Mouse (Mus musculus): Measurements from ENCODE around the gene Gm49321.

The Gm49321 gene

DNA sequence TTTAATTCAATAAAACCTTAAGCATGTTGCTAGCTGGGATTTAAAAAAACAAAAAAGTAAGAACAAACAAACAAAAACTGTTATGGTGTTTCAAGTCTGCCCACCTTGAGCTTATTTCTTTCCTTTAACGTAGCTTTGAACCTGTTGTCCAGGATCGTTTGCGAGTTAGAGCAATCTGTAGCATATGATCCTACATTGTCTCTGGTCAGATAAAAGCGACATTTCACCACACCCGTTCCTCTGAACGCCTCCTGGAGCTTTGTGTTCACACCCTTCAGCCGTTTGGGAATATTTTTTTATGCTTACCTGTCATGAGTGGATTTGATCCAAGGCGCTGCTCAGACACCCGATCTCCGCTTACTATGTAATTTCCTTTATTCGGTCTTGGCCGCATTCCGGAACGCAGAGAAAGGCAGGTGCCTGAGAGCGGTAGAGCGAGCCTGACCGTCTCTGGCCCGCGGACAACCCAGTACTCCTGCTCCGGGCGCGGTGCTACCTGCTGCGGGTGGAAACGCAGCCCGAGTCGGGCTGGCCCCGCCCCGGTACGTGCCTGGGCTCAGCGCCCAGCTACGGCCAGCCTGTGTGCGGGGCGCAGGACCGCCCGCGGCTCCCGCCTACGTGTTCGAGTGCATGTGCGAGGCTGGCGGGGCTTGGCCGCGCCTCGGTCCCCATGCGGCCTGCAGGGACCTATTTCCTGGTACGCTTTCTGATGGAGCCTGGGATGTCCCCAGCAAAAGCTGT lies 12.0 kb downstream of the Gm49321 start:
- DNase-seq (ENCODE audit: extremely low spot score) = peak; percentile 59

DNA sequence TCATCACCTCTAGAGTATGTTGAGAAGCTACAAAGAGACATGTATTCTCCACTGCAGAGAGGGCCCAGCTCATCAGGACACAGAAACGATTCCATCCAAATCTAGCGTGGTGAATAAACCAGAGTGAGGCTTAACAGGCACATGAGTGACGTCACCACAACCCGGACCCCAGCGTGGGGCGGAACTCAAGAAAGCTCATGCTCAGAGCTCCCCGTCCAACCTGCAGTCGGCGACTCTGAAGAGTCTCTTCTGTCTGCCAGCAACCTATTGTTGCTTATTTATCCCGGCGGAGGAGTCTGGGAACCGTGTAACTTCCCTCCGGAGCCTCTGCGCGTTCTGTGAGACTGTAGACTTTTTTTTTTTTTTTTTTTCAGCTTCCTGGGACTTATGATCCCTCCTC lies 15.4 kb downstream of the Gm49321 start:
- peak; percentile 45 for DNase-seq (ENCODE audit: extremely low spot score)

DNA sequence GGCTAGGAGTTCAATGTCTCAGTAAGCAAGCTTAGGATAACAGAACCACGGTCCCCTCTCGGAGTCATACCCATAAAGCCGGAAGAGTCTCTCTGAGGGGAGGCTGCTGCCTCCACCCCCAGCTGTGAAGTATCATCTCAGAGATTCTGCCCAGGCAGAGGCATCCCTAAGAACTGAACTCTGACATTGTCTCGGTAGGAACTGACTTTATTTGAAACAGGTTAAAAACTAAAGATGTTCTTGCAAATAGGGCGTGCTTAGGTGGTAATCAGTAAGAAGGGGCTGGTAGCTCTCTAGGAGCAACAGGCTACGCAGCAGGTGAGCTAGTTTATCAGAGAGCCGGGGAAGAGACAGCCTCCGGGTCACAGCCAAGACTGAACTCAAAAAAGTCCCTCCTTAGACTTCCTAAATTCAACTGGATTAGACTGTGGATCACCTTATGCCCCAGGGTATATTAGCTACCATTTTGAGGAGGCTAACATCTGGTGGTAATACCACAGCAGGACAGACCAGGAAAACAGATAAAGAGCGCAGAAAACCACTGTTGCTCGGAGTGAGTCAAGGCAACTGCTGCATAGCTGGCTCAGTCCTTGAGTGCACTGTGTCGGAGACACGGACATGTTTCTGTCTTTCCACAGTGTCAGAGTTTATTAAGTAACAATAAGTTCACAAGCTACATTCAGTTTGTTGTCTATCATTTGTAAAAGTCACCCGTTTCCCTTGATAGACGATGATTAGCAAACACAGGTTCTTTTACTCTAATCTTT lies 16.1 kb downstream of the Gm49321 start:
- peak; percentile 24 for DNase-seq (ENCODE audit: extremely low spot score)

DNA sequence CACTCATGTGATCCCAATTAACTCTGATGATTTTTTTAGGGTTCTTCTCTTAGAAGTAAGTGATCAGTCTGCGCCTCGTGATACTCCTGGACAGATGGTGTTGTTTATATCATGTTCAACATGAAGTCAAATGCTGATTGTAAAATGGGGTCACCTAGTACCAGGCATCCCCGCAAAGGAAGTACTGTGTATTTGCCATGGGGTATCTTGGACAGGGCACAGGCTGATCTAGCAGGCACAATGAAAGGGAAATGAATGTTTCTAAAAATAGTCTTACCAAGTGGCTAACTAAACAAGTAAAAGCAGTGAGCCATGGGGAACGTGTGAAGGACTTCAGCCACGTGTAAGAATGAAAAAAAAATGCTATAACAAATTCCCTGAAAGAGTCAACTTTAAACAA lies 17.3 kb downstream of the Gm49321 start:
- no peak for DNase-seq (ENCODE audit: extremely low spot score)

DNA sequence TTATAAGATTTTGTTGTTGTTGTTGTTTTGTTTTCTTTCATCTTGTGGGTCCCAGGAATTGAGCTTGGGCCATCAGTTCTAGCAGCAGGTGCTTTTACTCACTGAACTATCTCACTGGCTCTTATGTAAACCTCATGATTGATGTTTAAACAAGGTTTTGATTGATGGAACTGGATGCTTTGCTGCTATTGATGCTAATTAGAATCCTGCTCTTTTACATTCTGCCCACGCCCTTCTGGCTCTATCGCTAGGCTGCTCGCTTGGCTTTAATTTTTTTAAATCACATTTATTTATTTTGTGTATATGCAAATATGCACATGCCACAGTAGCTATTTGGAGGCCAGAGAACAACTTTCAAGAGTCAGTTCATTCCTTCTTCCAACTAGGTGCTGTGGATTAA lies 20.2 kb downstream of the Gm49321 start:
- DNase-seq (ENCODE audit: extremely low spot score) = no peak

DNA sequence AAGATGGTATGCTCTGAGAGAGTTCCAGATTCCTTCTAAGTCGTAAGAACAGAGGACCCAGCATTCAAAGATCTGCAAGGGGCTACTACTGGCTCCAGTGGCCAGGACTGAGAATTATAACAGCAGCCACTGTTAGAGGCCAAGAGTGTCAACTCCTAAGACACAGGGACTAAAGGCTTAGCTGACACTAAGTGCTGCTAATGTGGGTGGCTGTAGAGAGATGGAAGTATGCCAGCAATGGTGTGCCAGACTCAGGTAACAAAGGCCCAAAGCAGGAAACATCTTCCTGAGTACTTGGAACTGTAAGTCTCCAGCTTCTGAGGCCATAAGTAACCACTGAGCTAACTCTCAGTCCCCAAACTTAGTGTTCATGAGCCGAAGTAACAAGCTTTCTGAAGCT lies 21.4 kb downstream of the Gm49321 start:
- DNase-seq (ENCODE audit: extremely low spot score) = no peak

DNA sequence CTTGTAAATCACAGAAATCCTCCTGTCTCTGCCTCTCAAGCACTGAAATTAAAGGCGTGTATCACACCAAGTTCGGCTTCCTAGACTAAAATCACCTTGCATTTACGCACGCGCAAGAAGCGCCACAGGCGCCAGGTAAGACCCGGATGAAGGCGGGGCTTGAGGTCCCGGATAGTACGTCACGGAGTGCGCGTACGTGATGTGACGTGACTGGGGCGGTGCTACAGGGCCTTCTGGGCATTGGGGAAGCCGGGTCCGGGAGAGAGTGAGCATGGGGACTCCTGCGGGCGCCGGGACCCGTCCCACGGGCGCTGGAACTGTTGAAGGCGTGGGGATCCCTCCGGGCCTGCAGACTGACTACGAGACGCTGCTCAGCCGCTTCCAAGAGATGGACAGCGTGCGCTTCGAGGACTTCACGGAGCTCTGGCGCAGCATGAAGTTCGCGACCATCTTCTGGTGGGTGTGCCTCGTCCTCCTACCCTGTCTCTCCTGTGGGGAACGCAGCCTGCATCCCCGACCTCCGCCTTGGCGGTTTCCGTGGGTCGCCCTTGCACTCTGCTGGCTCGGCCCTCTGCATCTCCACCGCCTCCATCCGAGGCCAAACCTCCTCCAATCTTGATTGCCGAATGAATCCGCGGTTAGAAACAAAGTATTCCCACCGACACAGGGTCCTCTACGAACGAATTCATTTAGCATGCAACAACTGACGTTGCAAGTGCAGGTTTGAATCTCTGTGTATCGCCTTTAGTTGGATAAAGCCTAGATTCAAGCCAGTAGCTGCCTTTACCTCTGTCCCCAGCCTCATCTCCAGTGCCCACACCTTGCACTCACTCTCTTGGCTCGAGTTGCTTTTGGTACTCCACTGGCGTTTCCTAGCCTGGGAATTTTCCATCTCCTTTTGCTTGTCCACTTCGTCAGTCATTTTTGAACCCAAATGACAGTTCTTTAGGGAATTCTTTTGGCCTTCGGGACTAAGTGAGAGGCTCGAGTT lies 27.1 kb downstream of the Gm49321 start, which contains the start of gene Snapc1:
Snapc1 (plus strand) TSS at position 191 of the 991 bp plus-strand sequence.
- peak; percentile 97 for DNase-seq (ENCODE audit: extremely low spot score)

DNA sequence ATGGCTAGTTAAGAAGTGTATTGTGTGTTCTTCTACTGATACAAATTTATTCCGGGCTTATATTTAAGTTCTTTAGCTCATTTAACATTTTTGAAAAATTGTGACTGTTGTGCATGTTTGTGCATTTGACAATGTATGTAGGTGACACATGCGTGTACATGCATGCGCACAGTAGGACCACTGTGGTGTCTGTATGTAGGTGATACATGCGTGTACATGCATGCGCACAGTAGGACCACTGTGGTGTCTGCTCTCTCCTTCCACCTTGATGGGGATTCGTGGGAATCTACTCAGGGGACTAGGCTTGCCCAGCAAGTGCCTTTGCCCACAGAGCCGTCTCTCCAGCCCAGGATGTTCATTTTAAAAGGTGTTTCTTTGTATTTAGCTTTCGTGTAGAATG lies 31.7 kb downstream of the Gm49321 start:
- DNase-seq (ENCODE audit: extremely low spot score) = no peak

DNA sequence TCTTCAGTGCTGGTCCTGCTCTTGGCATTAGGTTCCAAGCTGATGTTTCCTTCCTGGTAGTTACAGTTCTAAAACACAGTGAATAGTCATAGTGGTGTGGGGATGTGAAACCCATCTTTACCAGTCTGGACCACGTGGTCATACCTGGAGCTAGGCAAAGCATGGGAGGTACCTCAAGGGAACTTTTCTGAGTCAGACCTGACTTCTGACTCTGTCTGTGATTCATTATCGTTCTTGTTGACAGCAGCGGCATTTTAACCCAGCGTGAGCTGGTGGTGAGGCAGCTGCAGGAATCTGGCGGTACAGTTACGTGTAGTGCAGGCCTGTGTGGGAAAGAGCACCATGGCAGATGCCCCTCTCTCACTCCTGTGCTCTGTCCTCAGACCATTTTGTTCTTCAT lies 37.1 kb downstream of the Gm49321 start:
- DNase-seq (ENCODE audit: extremely low spot score) = no peak

DNA sequence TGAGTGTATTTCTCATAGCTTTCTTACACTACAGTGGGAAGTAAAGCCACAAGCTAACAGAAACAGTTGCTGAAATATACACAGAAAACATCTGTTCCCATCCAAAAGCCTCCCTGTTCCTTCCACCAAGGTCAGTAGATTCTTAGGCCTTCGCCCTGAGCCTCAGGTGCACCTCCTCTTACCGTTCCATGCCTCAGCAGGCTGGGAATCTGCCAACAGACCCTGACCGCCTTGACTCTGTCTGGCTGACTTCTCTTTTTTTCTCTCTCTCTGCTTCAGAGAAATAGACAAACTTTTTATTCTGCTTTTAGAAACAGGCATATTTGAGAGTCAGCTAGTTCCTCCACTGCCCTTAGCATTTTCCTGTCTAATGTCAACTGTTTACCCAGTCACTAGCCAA lies 40.7 kb downstream of the Gm49321 start:
- DNase-seq (ENCODE audit: extremely low spot score) = no peak

DNA sequence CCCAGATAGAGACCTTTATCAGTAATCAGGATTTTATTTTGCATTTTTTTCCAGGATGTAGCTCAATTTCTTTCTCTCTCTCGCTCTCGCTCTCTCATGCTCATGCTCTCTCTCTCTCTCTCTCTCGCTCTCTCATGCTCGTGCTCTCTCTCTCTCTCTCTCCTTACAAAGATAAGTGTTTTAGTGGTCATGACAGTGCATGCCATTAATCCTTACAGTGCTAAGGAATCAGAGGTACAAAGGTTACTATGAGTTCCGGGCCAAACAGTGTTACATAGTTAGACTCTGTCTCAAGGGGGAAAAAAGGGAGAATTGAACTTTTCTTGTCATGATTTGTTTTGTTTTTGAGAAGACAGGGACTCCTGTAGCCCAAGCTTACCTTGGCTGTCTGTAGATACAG lies 42.2 kb downstream of the Gm49321 start:
- no peak for DNase-seq (ENCODE audit: extremely low spot score)

DNA sequence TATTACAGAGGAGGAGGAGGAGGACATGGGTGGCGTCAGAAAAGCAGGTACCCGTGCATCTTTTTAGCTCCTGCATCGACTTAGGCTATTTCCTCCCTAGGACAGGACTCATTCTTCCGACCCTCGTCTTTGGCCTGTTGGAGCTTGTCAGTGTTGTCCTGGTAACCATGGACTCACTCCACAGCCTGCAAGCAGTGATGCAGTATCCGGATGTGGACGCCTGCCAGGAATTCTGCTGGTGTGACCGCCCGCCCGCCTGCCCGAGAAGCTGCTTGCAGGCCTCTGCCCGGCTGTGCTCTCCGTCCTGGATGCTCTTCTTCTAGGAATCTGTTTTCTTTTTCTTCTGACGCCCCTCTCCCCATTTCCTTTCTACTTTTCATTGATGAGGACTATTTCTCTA lies 45.1 kb downstream of the Gm49321 start:
- no peak for DNase-seq (ENCODE audit: extremely low spot score)

DNA sequence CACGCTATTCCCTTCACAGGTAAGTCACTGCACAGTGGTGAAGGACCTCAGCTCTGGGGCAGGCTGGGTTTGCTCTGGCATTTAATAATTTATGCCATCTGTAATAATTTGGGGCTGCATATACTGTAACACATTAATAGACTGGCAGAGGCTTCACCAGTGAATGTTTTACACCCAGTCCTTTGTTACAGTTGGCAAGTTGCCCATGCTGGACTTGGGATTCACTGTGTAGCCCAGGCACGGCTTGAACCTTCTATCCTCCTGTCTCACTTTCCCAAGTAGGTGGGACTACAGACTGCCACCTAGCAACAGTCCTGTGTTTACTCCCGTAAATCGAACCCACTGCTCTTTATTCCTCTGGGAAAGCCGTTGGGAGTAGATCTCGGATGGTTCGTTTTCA lies 48.8 kb downstream of the Gm49321 start:
- DNase-seq (ENCODE audit: extremely low spot score) = no peak

DNA sequence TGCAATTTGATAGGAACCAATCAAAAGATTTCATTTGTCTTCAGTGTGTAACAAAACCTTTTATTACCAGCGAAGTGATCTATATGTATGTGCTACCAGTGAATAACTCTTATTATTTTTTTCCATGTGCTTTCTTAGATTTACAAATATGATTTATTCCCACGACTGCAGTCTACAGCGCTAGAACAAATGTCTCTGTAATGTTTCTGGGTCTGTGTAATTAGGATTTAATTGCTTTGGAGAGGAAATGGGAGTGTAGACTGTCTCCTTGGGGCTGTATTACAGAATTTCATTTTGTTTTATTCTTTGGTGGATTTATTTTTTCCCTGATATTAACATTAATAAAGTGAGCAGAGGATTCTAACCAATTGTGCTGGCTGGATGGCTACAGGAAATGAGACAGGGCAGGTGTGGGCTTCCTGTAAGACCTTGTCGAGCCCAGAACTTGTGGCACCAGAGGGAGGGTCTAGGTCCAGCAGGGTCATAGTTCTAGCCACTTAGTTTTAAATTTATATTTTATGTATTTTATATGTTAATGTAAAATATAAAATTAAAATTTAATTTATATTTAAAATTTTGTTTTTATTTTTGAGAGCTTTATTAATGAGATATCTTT lies 51.0 kb downstream of the Gm49321 start:
- no peak for DNase-seq (ENCODE audit: extremely low spot score)

DNA sequence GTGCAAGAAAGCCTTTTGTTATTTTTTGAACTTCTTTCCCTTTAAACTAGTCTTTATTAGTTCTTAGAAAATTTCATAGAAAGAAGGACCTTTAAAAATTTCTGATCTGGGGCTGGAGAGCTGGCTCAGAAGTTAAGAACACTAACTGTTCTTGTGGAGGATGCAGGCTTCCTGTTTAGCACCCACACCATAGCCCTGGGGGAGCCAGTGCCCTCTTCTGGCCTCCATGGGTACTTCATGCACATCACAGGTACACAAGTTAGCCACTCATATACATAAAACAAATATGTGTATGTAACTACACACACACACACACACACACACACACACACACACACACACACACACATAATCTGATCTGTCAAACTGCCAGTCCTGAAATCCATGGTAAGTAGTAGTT lies 52.1 kb downstream of the Gm49321 start:
- peak; percentile 20 for DNase-seq (ENCODE audit: extremely low spot score)

DNA sequence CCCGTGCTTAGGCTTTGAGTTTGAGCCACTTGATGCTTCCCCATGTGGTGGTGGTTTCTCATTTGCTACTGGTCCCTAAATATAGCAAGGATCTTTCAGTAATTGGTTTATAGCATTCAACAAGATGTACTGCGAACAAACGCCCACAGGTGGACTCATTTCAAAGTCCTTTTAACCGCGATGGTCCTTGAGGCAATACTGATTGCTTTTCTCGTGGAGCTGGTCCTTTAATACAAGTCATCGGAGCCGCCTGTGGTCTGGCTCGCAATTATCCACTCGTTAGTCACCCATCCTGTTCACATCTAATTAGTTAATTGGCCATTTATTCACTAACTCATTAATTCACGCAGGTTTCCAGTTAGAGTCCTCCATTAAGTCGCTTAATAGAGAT lies 59.4 kb downstream of the Gm49321 start:
- no peak for DNase-seq (ENCODE audit: extremely low spot score)

DNA sequence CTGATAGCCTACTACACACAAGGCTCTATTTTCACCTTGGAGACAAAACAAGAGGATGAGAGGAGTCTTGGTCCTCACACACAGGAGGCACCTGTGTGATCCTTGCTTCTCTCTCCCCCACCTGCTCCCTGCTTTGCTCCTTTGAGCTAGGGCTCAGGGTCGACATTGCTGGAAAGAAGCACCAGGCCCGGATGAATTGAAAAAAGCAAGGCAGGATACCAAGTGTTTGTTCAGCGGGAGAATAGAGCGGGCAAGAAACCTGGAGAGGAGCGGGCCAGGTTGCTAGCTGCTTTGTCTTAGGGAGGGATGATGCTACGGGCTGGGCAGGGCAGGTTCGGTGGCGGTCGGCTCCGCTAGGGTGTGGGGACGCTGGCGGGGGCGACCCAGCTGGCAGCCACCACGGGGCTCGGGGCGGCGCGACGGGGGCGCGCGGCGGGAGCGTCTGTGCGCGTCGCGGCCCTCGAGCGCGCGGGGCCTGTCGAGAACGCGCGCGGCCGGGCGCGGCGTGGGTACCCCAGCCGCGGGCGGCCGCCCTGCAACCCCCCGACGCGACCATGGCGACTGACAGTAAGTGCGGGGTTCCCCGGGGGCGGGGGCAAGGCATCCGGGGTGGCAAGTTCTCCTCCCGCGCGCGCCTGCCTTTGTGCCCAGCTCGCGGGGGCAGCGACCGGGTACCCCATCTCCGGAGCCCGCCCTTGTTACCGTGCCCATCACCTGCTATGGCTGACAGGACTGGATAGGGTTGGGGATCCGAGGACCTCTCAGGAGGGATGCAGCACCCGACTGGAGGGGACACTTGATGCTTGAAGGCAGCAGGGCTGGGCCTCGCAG lies 60.1 kb downstream of the Gm49321 start, which contains the start of gene Syt16:
Syt16 (plus strand) TSS at position 365 of the 831 bp plus-strand sequence.
- peak; percentile 19 for DNase-seq (ENCODE audit: extremely low spot score)

DNA sequence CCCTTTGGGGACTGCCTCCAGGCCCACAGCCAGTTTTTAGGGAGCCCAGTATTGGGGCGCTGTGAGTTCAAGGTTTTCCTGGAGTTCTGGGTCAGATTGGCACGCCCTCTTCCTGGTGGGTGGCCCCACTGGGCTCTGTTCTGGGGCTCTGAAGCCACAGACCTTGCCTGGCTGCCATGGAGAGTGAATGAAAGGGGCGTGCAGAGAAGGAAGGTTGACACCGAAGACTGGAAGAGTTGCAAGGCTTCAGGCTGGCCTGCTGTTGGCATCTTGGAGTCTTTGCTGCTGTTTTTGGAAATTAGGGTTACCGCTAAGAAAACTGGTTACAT lies 60.6 kb downstream of the Gm49321 start:
- peak; percentile 29 for DNase-seq (ENCODE audit: extremely low spot score)

DNA sequence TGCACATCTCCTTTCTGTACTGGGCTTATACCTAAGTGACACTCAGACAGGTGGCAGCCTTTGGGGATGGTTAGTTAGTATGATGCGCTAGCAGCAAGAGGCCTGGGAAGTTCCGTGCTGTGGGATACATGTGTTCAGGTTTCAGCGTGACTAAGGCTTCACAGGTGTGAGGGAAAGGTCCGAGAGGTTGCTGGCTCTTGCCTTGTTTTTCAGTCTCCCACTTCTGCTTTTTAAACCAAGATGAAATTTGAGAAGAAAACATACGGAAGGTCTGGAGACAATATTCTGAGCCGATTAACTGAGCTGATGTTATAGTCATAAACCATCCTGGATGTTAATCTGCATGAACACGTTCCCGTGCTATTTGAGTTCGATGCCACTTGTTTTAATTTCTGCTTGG lies 65.0 kb downstream of the Gm49321 start:
- DNase-seq (ENCODE audit: extremely low spot score) = no peak

DNA sequence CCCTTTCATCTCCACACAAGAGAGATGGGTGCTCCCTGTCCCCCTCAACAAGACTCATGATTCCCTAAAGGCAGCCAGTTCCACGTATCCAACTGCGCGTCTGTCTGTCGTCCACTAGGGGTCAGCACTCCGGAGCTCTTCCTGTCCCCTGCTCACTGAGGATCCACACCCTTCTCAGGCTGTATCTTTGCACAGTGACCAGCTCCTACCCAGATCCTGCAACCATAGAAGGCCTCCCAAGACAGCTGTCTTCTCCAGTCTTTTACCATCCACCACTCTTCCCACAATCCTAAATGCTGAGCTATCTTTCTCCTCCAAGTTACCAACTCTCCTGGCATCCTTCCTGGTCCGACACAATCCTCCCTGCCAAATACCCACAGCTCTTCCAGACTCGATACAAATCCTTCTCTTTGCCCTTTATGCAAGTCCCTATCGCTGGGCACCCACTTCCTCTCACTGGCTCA lies 72.0 kb downstream of the Gm49321 start:
- DNase-seq (ENCODE audit: extremely low spot score) = peak; percentile 44

DNA sequence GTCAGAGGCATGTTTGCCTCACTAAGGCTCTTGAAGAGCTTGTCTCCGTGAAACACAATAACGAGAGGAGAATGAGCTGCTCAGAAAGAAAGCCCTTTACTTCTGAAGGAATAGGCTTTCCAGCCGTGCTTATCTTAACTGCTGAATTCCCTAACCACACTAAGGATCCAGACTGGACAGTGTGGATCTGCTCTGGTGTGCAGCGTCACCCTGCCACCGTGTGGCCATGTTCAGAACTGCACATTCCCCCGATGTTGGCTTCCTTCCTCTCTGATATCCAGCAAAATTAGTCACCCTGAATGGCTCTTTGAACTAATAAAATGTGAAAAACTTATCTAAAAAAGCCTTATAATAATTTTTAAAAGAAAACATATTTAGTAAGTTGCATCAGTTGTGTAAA lies 76.3 kb downstream of the Gm49321 start:
- DNase-seq (ENCODE audit: extremely low spot score) = peak; percentile 80

Data from embryo, embryonic 9.5 days (tissue).